Mouse (Mus musculus) embryonic facial prominence, embryonic 15.5 days (tissue): Measurements from ENCODE around the gene Clec1b. TPM values are rescaled to one million over a fixed set of nuclear protein-coding genes. Genes with fewer than 3 reads are reported as not detected.

ENCODE experiments used
- ATAC-seq: fragments of 200-750 bp; cut with Nextera tagmentation; 2 replicates; pipeline ENCODE4 v1.8.0; 2017; ENCODE audit warnings: low read depth, moderate TSS enrichment; ENCODE audit not compliant: insufficient number of reproducible peaks, low FRiP score, low TSS enrichment
- H3K27ac ChIP-seq: fragments of 300-500 bp; sonication (generic); replicated peaks from 2 replicates; pipeline ENCODE4 v1.5.1; 2015; ENCODE audit warnings: mild to moderate bottlenecking, inconsistent platforms
- H3K27me3 ChIP-seq: fragments of 300-500 bp; sonication (generic); 2 replicates; pipeline ENCODE4 v1.6.1; 2015; ENCODE audit warnings: inconsistent platforms
- H3K36me3 ChIP-seq: fragments of 300-500 bp; sonication (generic); 2 replicates; pipeline ENCODE4 v1.6.1; 2015; ENCODE audit warnings: mild to moderate bottlenecking, inconsistent platforms
- H3K4me1 ChIP-seq: fragments of 300-500 bp; sonication (generic); 2 replicates; pipeline ENCODE4 v1.6.1; 2015; ENCODE audit warnings: inconsistent platforms
- H3K4me2 ChIP-seq: fragments of 300-500 bp; sonication (generic); replicated peaks from 2 replicates; pipeline ENCODE4 v1.6.1; 2015; ENCODE audit warnings: mild to moderate bottlenecking, inconsistent platforms
- H3K4me3 ChIP-seq: fragments of 300-500 bp; sonication (generic); replicated peaks from 2 replicates; pipeline ENCODE4 v1.5.1; 2015; ENCODE audit warnings: mild to moderate bottlenecking, inconsistent platforms
- H3K9ac ChIP-seq: fragments of 300-500 bp; sonication (generic); 2 replicates; pipeline ENCODE4 v1.6.1; 2015; ENCODE audit warnings: inconsistent platforms
- H3K9me3 ChIP-seq: fragments of 300-500 bp; sonication (generic); replicated peaks from 2 replicates; pipeline ENCODE4 v1.6.1; 2016; ENCODE audit warnings: inconsistent platforms
- WGBS: fragments of 180-500 bp; shearing (Covaris S2); methylation state at CpG from one replicate; pipeline ENCODE4 v1.1.7; 2015; 5-methylcytosine and 5-hydroxymethylcytosine counted together
- polyA plus RNA-seq: library from polyadenylated mRNA; unstranded; fragments of >200 nt; fragmentation: Nextera tagmentation; extraction: Ambion mirVana; gene quantifications from 2 replicates; pipeline ENCODE4 v1.2.1, GENCODE M21; 2015

Gene Clec1b
- polyA plus RNA-seq, 1 experiment from 2014 or later = 0.57 TPM

DNA sequence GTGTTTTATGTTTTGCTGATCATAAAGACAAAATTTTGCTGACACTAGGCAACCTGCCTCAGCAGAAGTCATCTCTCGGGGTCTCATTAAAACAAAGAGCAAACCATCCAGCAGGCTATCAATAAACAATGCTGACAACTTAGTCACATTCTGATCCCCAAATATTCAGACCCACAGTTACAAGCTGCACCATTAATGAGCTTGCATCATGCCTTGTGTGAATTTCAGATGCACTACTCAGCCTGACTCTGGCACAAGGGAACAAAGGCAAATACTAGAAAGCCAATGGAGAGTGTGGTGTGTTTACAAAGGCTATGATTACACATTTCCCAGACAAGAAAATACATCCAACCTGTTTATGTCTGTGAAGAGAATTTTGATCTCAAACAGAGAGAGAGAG, 17.1 kb downstream of the Clec1b start:
- Histone ChIP-seq H3K9me3 (no peaks in the 10 kb centered on the region), H3K36me3 (no peaks in the 10 kb centered on the region), H3K9ac (no peak overlapping the region), H3K27me3 (no peaks in the 10 kb centered on the region), H3K4me3 (no peak overlapping the region), H3K4me2 (no peak overlapping the region), H3K27ac (no peak overlapping the region), H3K4me1 (no peaks in the 10 kb centered on the region)
- no peak for ATAC-seq
- WGBS = 83% methylated on average over 1 of the region's 1 CpGs

DNA sequence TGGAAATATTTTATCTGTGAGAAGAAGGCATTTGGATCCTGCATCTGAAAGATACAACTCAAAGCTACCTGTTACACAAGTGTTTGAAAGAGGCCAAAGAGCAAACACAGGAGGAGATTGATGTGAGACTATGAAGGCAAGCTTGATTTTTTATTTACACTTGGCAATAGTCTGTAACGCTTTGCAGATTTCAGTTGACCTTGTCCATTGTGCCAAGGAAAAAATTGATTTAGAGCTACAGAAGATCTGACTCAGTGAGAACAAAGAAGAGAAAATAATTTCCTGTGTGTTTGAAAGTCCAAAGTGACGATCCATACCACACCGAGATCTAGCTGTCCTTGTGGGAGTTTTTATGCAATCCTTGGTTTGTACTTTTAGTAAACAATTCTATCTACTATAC, 25.2 kb downstream of the Clec1b start:
- Histone ChIP-seq H3K9ac (no peak overlapping the region), H3K4me1 (no peaks in the 10 kb centered on the region), H3K27ac (no peak overlapping the region), H3K9me3 (no peaks in the 10 kb centered on the region), H3K27me3 (no peaks in the 10 kb centered on the region), H3K36me3 (no peaks in the 10 kb centered on the region), H3K4me2 (no peak overlapping the region), H3K4me3 (no peak overlapping the region)
- WGBS = 82% methylated on average over 3 of the region's 3 CpGs
- no peak for ATAC-seq

DNA sequence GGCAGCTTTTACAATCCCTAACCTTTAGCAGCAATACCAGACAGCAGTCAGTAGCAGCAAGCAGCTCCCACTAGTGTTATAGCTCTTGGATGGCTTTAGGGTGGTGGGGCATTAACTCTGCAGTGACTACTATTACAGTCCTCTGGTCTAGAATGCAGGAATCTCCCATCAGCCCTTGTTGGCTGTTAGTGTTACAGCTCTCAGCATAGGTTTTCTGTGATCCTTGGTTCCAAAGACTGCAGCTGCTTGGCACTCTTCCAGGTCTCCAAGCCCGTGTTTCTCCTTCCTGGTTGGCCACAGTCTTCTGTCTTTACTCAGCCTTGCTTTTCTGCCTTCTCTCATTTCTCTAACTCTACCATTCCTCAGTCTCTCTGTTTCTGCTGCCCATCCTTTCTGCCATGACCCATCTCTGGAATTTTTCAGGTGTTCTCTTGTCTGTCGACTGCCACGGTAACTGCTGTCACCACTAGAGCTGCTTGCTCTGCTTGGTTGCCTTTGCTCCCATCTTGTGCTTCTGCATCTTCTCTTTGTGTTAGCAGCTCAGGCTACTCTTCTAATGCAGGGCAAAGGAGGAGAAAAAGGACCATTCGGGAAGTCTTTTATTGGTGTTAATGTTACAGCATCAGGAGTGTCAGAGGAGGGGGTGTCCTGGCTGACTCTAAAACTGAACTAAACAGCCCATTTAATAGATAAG, 26.1 kb downstream of the Clec1b start:
- H3K27me3 ChIP-seq = no peaks in the 10 kb centered on the region
- no peaks in the 10 kb centered on the region for H3K36me3 ChIP-seq
- no peaks in the 10 kb centered on the region for H3K4me1 ChIP-seq
- H3K4me2 ChIP-seq = no peak overlapping the region
- WGBS = 59% methylated on average over 4 of the region's 4 CpGs
- H3K9ac ChIP-seq = no peak overlapping the region
- ATAC-seq = peak; percentile 47; the same call in 1 of the 2 replicates
- 0 out of 2 replicates have a peak overlapping the region, but pooled peaks have one; percentile 22 for H3K27ac ChIP-seq
- H3K4me3 ChIP-seq = no peak overlapping the region
- no peaks in the 10 kb centered on the region for H3K9me3 ChIP-seq

DNA sequence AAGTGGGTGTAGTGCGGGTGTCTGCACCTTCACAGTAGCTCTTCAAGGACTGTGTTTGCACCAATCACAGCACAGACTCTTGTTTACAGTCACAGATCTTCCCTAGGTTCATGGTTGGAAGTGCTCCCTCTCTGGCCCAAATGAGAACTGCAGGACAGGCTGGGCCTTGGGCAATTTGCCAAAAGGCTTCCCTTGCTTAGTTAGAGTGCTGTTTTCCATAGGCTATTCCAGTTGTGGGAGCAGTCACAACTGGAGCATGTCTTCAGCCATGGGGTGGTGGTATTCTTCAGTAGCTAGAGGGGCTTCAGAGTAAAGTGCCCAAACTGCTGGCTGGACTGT, 26.6 kb downstream of the Clec1b start:
- 15% methylated on average over 1 of the region's 1 CpGs for WGBS
- no peak overlapping the region for H3K27ac ChIP-seq
- no peak overlapping the region for H3K4me3 ChIP-seq
- H3K36me3 ChIP-seq = no peaks in the 10 kb centered on the region
- no peaks in the 10 kb centered on the region for H3K4me1 ChIP-seq
- peak; percentile 67; the same call in 1 of the 2 replicates for ATAC-seq
- H3K27me3 ChIP-seq = no peaks in the 10 kb centered on the region
- no peaks in the 10 kb centered on the region for H3K9me3 ChIP-seq
- H3K9ac ChIP-seq = no peak overlapping the region
- no peak overlapping the region for H3K4me2 ChIP-seq

DNA sequence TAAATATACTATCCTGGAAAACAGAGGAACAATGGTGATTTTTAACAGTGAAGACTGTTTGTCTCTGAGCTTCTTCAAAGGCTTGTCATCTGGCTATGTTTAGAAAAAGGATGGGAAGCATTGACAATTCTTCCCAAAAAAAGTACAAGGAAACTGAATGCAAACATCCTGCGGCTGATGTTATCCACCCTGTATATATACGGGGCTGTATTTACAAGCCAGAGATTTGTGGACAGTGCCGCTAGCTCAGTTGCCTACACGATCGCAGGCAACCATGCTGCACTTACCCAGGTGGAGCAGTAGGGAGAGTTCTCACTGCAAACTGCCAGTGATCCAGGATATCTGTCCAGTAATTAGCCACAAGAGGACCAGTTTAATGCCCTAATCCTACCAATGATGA, 28.1 kb downstream of the Clec1b start:
- H3K9ac ChIP-seq = no peak overlapping the region
- ATAC-seq = no peak
- WGBS = 58% methylated on average over 5 of the region's 5 CpGs
- no peaks in the 10 kb centered on the region for H3K27me3 ChIP-seq
- H3K4me2 ChIP-seq = no peak overlapping the region
- H3K4me1 ChIP-seq = no peaks in the 10 kb centered on the region
- H3K27ac ChIP-seq = no peak overlapping the region
- no peaks in the 10 kb centered on the region for H3K36me3 ChIP-seq
- no peaks in the 10 kb centered on the region for H3K9me3 ChIP-seq
- H3K4me3 ChIP-seq = no peak overlapping the region

DNA sequence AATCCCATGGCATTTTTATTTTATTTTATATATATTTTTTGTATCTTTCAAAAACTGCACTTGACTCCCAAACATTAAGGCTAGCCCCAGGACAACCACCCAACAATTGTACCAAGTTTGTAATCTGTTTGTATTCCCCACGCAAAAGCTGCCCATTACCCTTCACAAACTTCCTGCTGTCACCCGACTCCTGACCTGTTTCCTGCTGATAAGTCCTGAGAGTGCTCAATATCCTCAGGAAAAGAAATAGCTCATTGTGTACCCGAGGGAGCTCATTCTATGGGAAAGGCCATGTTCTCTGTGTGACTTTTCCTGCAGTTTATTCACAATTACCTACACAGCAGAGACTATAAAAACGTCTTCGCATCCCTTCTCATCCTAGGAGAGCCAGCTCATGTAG, 28.7 kb downstream of the Clec1b start:
- H3K9me3 ChIP-seq = no peaks in the 10 kb centered on the region
- WGBS = 21% methylated on average over 5 of the region's 5 CpGs
- H3K4me3 ChIP-seq = no peak overlapping the region
- no peak overlapping the region for H3K4me2 ChIP-seq
- no peaks in the 10 kb centered on the region for H3K36me3 ChIP-seq
- ATAC-seq = no peak
- no peaks in the 10 kb centered on the region for H3K4me1 ChIP-seq
- no peak overlapping the region for H3K27ac ChIP-seq
- H3K27me3 ChIP-seq = no peaks in the 10 kb centered on the region
- H3K9ac ChIP-seq = no peak overlapping the region

DNA sequence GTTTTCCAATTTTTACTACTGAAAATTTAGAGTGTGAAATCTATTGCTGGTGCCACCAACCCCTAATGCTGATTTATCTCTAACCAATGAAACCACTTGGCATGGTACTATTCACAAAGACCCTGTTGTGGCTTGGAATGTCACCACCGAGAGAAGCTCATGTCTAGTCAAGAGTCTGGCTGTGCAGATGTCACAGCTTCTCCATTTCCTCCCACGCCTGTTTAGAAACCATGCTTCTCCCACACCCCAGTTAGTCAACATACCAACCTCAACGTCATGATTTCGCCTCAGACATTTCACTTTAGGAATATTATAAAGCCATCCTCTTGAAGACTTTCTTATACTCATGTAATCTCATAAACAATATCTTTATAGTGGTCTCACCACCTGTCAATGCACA, 30.2 kb downstream of the Clec1b start:
- WGBS = 73% methylated on average over 4 of the region's 4 CpGs
- Histone ChIP-seq H3K4me2 (no peak overlapping the region), H3K9ac (no peak overlapping the region), H3K27ac (no peak overlapping the region), H3K9me3 (no peaks in the 10 kb centered on the region), H3K27me3 (no peaks in the 10 kb centered on the region), H3K4me3 (no peak overlapping the region), H3K36me3 (no peaks in the 10 kb centered on the region), H3K4me1 (no peaks in the 10 kb centered on the region)
- no peak for ATAC-seq

DNA sequence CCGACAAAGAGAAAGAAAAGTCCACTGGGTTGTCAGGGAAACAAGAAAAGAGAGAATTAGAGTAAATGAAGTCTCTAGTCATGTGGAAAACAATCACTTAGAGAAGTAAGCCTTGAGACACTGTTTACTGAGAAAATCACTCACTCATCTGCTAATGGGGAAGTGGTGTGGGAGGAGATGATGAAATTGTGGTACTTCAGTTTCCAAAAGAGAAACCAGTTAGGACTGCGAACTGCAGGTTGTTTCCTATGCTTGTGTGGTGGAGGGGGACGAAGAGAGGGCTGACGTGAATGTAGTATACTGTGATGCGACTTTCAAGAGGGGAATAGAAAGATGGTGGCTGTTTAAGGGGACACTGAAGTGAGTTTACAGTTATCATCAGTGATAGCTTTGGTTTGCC, 37.1 kb downstream of the Clec1b start:
- no peak for ATAC-seq
- 76% methylated on average over 5 of the region's 5 CpGs for WGBS
- Histone ChIP-seq H3K27me3 (no peaks in the 10 kb centered on the region), H3K9me3 (no peaks in the 10 kb centered on the region), H3K4me3 (no peak overlapping the region), H3K4me2 (no peak overlapping the region), H3K4me1 (no peaks in the 10 kb centered on the region), H3K27ac (no peak overlapping the region), H3K36me3 (no peaks in the 10 kb centered on the region), H3K9ac (no peak overlapping the region)

DNA sequence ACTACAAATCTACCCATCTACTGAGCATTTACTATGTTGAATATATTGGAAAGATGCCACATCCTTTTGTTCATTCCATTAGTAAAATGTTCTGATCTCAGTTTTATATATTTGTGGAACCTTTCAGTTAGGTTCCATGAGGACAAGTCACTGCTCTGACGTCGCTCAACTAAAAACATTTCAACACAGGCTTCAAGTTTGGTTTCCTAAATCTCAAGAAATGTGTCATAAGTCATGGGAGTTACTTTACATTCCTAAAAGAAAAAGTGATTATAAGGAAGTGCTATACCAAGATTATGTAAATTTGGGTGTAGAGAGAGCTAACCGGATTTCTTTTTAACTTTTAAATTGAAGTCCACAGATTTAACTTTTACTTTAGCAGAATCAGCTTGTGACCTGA, 38.9 kb downstream of the Clec1b start:
- Histone ChIP-seq H3K27me3 (no peaks in the 10 kb centered on the region), H3K4me3 (no peak overlapping the region), H3K27ac (no peak overlapping the region), H3K9me3 (no peaks in the 10 kb centered on the region), H3K36me3 (no peaks in the 10 kb centered on the region), H3K9ac (no peak overlapping the region), H3K4me1 (no peaks in the 10 kb centered on the region), H3K4me2 (no peak overlapping the region)
- ATAC-seq = no peak
- 76% methylated on average over 3 of the region's 3 CpGs for WGBS

DNA sequence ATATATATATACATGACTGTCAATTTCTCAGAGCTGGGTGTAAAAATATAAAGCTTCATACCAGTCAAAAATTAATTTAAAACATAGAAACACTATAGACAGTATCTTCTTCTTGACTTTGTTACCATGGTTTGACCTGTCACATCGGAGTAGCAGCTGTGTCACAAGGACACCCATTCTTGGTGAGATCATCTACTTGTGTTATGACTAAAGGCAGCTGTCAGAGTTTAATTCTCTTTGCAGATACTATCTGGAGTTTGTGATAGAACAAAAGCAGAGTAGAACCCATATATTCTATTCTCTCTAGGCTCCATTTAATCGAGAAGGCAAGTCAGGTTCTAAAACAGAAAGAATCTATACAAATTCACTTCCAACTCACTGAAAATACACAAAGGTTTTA, 40.9 kb downstream of the Clec1b start:
- no peak overlapping the region for H3K4me3 ChIP-seq
- 73% methylated on average over 2 of the region's 2 CpGs for WGBS
- H3K4me1 ChIP-seq = no peaks in the 10 kb centered on the region
- no peaks in the 10 kb centered on the region for H3K27me3 ChIP-seq
- no peak for ATAC-seq
- no peak overlapping the region for H3K4me2 ChIP-seq
- no peaks in the 10 kb centered on the region for H3K9me3 ChIP-seq
- H3K36me3 ChIP-seq = no peaks in the 10 kb centered on the region
- H3K9ac ChIP-seq = no peak overlapping the region
- no peak overlapping the region for H3K27ac ChIP-seq

DNA sequence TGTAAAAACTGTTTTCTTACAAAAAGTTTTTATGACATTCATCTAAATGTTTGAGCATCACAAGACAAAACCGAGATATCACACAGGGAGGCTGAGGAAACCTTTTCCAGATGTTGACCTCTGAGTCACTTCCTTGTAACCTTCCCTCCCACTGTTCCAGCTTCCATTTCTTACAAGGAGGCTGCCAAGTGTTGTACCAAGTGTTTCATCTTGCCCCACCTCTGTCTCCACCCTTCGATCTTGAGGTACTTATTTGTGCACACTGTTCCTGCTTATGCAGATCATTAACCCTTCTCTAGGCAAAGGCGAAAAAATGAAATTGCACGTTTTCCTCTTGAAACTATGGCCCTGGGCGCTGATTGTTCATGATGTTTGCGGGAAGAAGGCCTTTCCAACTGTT, 52.6 kb downstream of the Clec1b start:
- no peaks in the 10 kb centered on the region for H3K36me3 ChIP-seq
- no peak overlapping the region for H3K27ac ChIP-seq
- no peak overlapping the region for H3K4me3 ChIP-seq
- H3K4me2 ChIP-seq = no peak overlapping the region
- H3K9me3 ChIP-seq = no peaks in the 10 kb centered on the region
- no peaks in the 10 kb centered on the region for H3K27me3 ChIP-seq
- no peak for ATAC-seq
- WGBS = 59% methylated on average over 6 of the region's 6 CpGs
- no peaks in the 10 kb centered on the region for H3K4me1 ChIP-seq
- H3K9ac ChIP-seq = no peak overlapping the region

DNA sequence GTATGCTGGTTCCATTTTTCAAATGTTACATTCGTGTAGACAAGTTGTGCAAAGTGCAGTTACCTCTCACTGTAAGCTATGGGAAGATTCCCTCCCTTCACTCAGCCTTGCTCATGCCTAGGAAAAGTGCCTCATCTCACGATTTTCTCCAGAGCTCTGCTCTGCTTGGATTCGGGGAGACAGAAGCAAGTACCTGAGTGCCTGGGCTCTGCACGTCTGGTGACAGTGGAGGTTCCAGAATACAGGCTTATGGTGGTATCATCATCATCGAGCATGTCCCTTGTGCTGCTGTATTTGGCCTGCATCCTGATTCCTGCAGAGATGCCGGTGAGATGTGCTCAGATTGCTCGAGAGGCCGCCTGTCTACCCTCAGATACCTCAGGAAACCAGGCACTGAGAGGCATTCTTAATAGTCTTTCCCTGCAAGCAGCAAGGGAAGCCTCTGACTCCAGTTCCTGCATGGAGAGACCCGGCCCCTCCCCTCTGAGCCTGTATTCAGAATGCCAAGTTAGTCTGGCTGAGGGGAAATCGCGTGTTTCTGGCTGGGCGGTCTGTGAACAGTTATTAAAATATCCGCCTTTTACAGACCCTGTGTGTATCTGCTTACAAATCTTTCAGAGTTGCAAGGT, 54.4 kb downstream of the Clec1b start, which contains the start of gene Clec1a:
Gene Clec1a (minus strand): TSS at position 590 of the 629 bp plus-strand sequence.
- Histone ChIP-seq H3K27ac (no peak within 1 kb of the TSS), H3K9ac (no peak within 1 kb of the TSS)
- WGBS = 50% methylated on average over 13 of the region's 13 CpGs

More for the DNA sequence above, 54.4 kb downstream of the Clec1b start, which contains the start of gene Clec1a:
- Histone ChIP-seq H3K9me3 (no peaks in the 10 kb centered on the region), H3K4me3 (no peak within 1 kb of the TSS), H3K4me1 (no peaks in the 10 kb centered on the region), H3K4me2 (no peak within 1 kb of the TSS), H3K36me3 (no peaks in the 10 kb centered on the region), H3K27me3 (no peaks in the 10 kb centered on the region)
- no peak for ATAC-seq
